Mouse (Mus musculus): ENCODE measurements around the gene Hilpda. TPM values are rescaled to one million over a fixed set of nuclear protein-coding genes. Genes with fewer than 3 reads are reported as not detected.

The Hilpda gene
- total RNA-seq, 4 experiments from 2014 or later: 4.9 to 9.0 (median 6.6) TPM

Other genes starting within 250 kb of the Hilpda start
- gene Lep, start 212.3 kb upstream of the Hilpda start, total RNA-seq (2022): not detected
- 10 to 100 TPM; 38.0 to 52.6 (median 44.6) TPM for gene Rbm28, start 107.5 kb upstream of the Hilpda start, total RNA-seq (2022)
- gene Prrt4, start 92.9 kb upstream of the Hilpda start, total RNA-seq (2022): 1 to 10 TPM; 2.6 to 3.5 (median 3.0) TPM
- gene Impdh1, start 56.1 kb upstream of the Hilpda start, total RNA-seq (2022): 10 to 100 TPM; 36.4 to 45.0 (median 41.1) TPM
- under 1 TPM in 3 of 4 experiments, not detected in 1; 0.38 to 0.55 (median 0.54) TPM for gene Fam71f2, start 7.1 kb downstream of the Hilpda start, total RNA-seq (2022)
- not detected for gene Fam71f1, start 46.7 kb downstream of the Hilpda start, total RNA-seq (2022)
- gene Calu, start 75.6 kb downstream of the Hilpda start, total RNA-seq (2022): 10 to 100 TPM; 65.8 to 71.3 (median 69.3) TPM
- gene Opn1sw, start 116.0 kb downstream of the Hilpda start, total RNA-seq (2022): under 1 TPM in 2 of 4 experiments, not detected in 2; 0.33 to 0.80 TPM
- gene Ccdc136, start 123.8 kb downstream of the Hilpda start, total RNA-seq (2022): 10 to 100 TPM; 77.8 to 87.7 (median 83.6) TPM
- gene Flnc, start 160.8 kb downstream of the Hilpda start, total RNA-seq (2022): 1 to 10 TPM; 2.1 to 8.8 (median 5.4) TPM
- gene Atp6v1f, start 195.2 kb downstream of the Hilpda start, total RNA-seq (2022): 100 to 1,000 TPM; 221 to 280 (median 257) TPM
- gene Atp6v1fnb, start 198.9 kb downstream of the Hilpda start, total RNA-seq (2022): under 1 TPM in 2 of 4 experiments, not detected in 2; 0.61 to 0.75 TPM
- gene Kcp, start 235.5 kb downstream of the Hilpda start, total RNA-seq (2022): 1 to 10 TPM; 1.4 to 3.5 (median 1.8) TPM

All from layer of hippocampus, adult 8-10 months (tissue).